Mouse (Mus musculus) limb, embryonic 15.5 days (tissue): ENCODE measurements at regions not wholly inside any gene's neighbourhood (a gene's known extent, or its start where the extent isn't known, plus 50 kb on each side); places are given as distances from the start of the nearest gene placed in this dataset.

ENCODE experiments used
- ATAC-seq: fragments of 200-750 bp; cut with Nextera tagmentation; 2 replicates; pipeline ENCODE4 v1.8.0; 2017; ENCODE audit warnings: low read depth, moderate TSS enrichment; ENCODE audit not compliant: insufficient number of reproducible peaks, low FRiP score, low TSS enrichment
- H3K27ac ChIP-seq: fragments of 300-500 bp; sonication (generic); 2 replicates; pipeline ENCODE4 v1.5.1; 2015; ENCODE audit warnings: moderate library complexity, mild to moderate bottlenecking, inconsistent platforms
- H3K27me3 ChIP-seq: fragments of 300-500 bp; sonication (generic); 2 replicates; pipeline ENCODE4 v1.6.1; 2015; ENCODE audit warnings: inconsistent platforms
- H3K36me3 ChIP-seq: fragments of 300-500 bp; sonication (generic); 2 replicates; pipeline ENCODE4 v1.6.1; 2015; ENCODE audit warnings: inconsistent platforms
- H3K4me1 ChIP-seq: fragments of 300-500 bp; sonication (generic); 2 replicates; pipeline ENCODE4 v1.6.1; 2015; ENCODE audit warnings: inconsistent platforms
- H3K4me2 ChIP-seq: fragments of 300-500 bp; sonication (generic); 2 replicates; pipeline ENCODE4 v1.6.1; 2015; ENCODE audit warnings: mild to moderate bottlenecking, inconsistent platforms
- H3K4me3 ChIP-seq: fragments of 300-500 bp; sonication (generic); 2 replicates; pipeline ENCODE4 v1.5.1; 2015; ENCODE audit warnings: mild to moderate bottlenecking, inconsistent platforms
- H3K9ac ChIP-seq: fragments of 300-500 bp; sonication (generic); 2 replicates; pipeline ENCODE4 v1.6.1; 2015; ENCODE audit warnings: inconsistent platforms
- H3K9me3 ChIP-seq: fragments of 300-500 bp; sonication (generic); 2 replicates; pipeline ENCODE4 v1.6.1; 2016; ENCODE audit warnings: inconsistent platforms
- WGBS: fragments of 180-500 bp; shearing (Covaris S2); methylation state at CpG from one replicate; pipeline ENCODE4 v1.1.7; 2015; 5-methylcytosine and 5-hydroxymethylcytosine counted together

DNA sequence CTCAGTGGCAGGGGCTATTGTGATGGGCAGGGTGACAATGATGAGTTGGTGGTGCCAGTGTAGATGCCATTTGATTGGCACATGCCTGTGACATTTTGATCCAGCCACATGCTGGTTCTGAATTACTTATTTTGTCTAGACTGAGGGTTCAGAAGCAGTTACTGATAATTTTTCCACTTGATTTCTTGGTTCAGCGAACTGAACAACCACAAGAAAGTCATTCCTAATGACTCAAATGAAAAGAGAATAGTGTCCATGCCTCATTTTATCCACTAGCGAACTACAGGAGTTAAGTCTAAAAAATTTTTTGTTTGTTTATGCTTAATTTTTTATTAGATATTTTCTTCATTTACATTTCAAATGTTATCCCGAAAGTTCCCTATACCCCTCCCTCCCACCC lies 244.6 kb upstream of the Fam98a start:
- no peaks in the 10 kb centered on the region for H3K4me1 ChIP-seq
- WGBS: 84% methylated on average over 3 of the region's 3 CpGs
- no peak overlapping the region for H3K9ac ChIP-seq
- H3K4me3 ChIP-seq: no peak overlapping the region
- no peak for ATAC-seq
- H3K27me3 ChIP-seq: no peaks in the 10 kb centered on the region
- H3K4me2 ChIP-seq: no peak overlapping the region
- H3K27ac ChIP-seq: no peak overlapping the region
- H3K9me3 ChIP-seq: no peaks in the 10 kb centered on the region
- no peaks in the 10 kb centered on the region for H3K36me3 ChIP-seq

DNA sequence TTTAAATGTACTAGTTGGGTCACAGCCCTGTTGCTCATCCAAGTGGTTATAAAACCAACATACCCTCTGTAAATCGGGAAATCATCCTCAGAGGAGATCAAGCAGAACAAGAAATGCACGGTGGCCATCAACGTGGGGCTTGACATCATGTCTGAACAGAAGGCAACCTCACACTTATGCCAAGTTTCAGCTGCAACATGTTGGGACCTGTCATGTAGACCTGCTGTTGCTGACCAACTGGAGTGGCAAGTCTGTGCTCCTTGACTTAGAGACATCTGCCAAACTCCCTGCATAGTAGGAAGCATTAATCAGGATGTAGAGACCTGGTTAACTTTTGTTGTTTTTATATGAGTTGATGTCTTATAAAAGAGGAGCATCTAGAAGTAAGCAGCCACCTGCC lies 244.0 kb upstream of the Fam98a start:
- Histone ChIP-seq H3K36me3 (no peaks in the 10 kb centered on the region), H3K27ac (no peak overlapping the region), H3K4me2 (no peak overlapping the region), H3K27me3 (no peaks in the 10 kb centered on the region), H3K9ac (no peak overlapping the region), H3K4me1 (no peaks in the 10 kb centered on the region), H3K9me3 (no peaks in the 10 kb centered on the region), H3K4me3 (no peak overlapping the region)
- ATAC-seq: no peak
- WGBS: 73% methylated on average over 3 of the region's 3 CpGs

GRCm38 (mm10) chr17:75779770-75780169 lies 228.0 kb upstream of the Fam98a start:
- no peak for ATAC-seq
- Histone ChIP-seq H3K9ac (no peak overlapping the region), H3K9me3 (no peaks in the 10 kb centered on the region), H3K27me3 (no peaks in the 10 kb centered on the region), H3K4me1 (no peaks in the 10 kb centered on the region), H3K4me3 (no peak overlapping the region), H3K36me3 (no peaks in the 10 kb centered on the region), H3K27ac (no peak overlapping the region), H3K4me2 (no peak overlapping the region)
- WGBS: 31% methylated on average over 2 of the region's 2 CpGs

GRCm38 (mm10) chr17:75776611-75777010 lies 224.9 kb upstream of the Fam98a start:
- no peaks in the 10 kb centered on the region for H3K27me3 ChIP-seq
- ATAC-seq: no peak
- no peak overlapping the region for H3K9ac ChIP-seq
- 52% methylated on average over 7 of the region's 7 CpGs for WGBS
- no peak overlapping the region for H3K4me2 ChIP-seq
- no peak overlapping the region for H3K27ac ChIP-seq
- H3K9me3 ChIP-seq: no peaks in the 10 kb centered on the region
- H3K4me3 ChIP-seq: no peak overlapping the region
- H3K4me1 ChIP-seq: no peaks in the 10 kb centered on the region
- H3K36me3 ChIP-seq: no peaks in the 10 kb centered on the region

DNA sequence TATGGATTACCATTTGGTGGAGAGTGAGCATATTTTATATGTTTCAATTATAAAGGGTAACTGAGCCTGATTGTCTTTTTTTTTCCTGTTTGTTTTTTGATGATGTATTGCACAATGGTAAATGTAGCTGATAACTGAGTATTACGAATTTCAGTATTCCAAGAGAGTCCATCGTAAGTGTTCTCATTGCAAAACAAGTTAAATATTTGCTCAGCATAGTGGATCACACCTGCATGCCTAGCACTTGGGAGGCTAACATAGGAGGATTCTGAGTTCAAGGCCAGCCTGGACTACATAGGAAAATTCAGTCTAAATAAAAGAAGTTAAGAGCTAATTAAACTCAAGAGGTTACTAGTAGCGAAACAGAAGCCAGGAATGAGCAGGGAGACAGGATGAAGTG lies 223.8 kb upstream of the Fam98a start:
- H3K9me3 ChIP-seq: no peaks in the 10 kb centered on the region
- no peak for ATAC-seq
- H3K4me2 ChIP-seq: no peak overlapping the region
- H3K9ac ChIP-seq: no peak overlapping the region
- no peak overlapping the region for H3K4me3 ChIP-seq
- no peaks in the 10 kb centered on the region for H3K4me1 ChIP-seq
- H3K27me3 ChIP-seq: no peaks in the 10 kb centered on the region
- 82% methylated on average over 3 of the region's 3 CpGs for WGBS
- H3K27ac ChIP-seq: no peak overlapping the region
- no peaks in the 10 kb centered on the region for H3K36me3 ChIP-seq

- no peak overlapping the region for H3K4me2 ChIP-seq
- no peak overlapping the region for H3K9ac ChIP-seq
- H3K4me3 ChIP-seq: no peak overlapping the region
- H3K4me1 ChIP-seq: no peaks in the 10 kb centered on the region
- no peaks in the 10 kb centered on the region for H3K36me3 ChIP-seq
- no peak for ATAC-seq
- H3K9me3 ChIP-seq: no peaks in the 10 kb centered on the region
- no peaks in the 10 kb centered on the region for H3K27me3 ChIP-seq
- no peak overlapping the region for H3K27ac ChIP-seq
Observed at GRCm38 (mm10) chr17:75772861-75773260, 221.1 kb upstream of the Fam98a start.

- H3K9me3 ChIP-seq: no peaks in the 10 kb centered on the region
- H3K27me3 ChIP-seq: no peaks in the 10 kb centered on the region
- 87% methylated on average over 6 of the region's 6 CpGs for WGBS
- no peak overlapping the region for H3K4me2 ChIP-seq
- no peak overlapping the region for H3K4me3 ChIP-seq
- no peaks in the 10 kb centered on the region for H3K36me3 ChIP-seq
- no peak overlapping the region for H3K27ac ChIP-seq
- no peaks in the 10 kb centered on the region for H3K4me1 ChIP-seq
- ATAC-seq: no peak
- no peak overlapping the region for H3K9ac ChIP-seq
Observed at GRCm38 (mm10) chr17:75768654-75769053, 216.9 kb upstream of the Fam98a start.

DNA sequence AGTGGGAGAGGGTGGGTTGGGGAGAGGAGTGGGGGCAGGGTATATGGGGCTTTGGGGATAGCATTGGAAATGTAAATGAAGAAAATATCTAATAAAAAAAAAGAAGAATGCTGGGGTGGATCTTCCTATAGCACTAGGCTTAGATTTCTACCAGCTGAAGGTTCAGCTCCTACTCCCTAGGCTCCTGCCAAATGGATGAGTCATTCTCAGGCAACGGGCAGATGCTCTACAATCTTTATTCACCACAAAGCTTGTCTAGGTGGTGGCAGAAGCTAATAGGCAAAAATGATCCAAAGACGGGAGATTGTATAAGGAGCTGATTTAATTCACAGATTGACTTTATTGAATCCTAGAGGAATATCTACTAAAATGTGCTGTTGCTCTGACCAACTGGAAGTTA lies 211.6 kb upstream of the Fam98a start:
- Histone ChIP-seq H3K36me3 (no peaks in the 10 kb centered on the region), H3K4me1 (no peaks in the 10 kb centered on the region), H3K27me3 (no peaks in the 10 kb centered on the region), H3K27ac (no peak overlapping the region), H3K9ac (no peak overlapping the region), H3K4me2 (no peak overlapping the region), H3K4me3 (no peak overlapping the region), H3K9me3 (no peaks in the 10 kb centered on the region)
- WGBS: 69% methylated on average over 2 of the region's 2 CpGs
- ATAC-seq: no peak

DNA sequence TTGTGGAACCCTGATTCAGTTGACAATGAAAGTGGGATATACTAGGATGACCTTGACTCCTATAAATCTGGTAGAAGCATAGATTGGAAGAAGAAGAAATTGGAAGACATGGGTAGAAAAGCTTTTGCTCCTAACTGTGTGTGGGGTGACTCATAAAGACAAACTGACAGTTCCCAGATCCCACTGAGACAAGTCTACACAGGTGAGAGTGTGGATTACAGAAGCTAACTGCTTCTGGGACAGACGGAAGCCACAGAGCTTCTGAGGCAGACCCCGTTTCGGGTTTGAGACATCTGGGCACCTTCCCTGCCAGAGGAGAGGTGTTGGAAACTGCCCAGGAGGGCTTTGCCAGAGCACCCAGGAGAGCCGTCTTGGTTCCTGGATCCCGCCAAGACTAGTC lies 204.7 kb upstream of the Fam98a start:
- Histone ChIP-seq H3K4me1 (no peaks in the 10 kb centered on the region), H3K36me3 (no peaks in the 10 kb centered on the region), H3K4me3 (no peak overlapping the region), H3K27ac (no peak overlapping the region), H3K9ac (no peak overlapping the region), H3K9me3 (no peaks in the 10 kb centered on the region), H3K4me2 (no peak overlapping the region), H3K27me3 (no peaks in the 10 kb centered on the region)
- WGBS: 85% methylated on average over 5 of the region's 5 CpGs
- ATAC-seq: no peak

DNA sequence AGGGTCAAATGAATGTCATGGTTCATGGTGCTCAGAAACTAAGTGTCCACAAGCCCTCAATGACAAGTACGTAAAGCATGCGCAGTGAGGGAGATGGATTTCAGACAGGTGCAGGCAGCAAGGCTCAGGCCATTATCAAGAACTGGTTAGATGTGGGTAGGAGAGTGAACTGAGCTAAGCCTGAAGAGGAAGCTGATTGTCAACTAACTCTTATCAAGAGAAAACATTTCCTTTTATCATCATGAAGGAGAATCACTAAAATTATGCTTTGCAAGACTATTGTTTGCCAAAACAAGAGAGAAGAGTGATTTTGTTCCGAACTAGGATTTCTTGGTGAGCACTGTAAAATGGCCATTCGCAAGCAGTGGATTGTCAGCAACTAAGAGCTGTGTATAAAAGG lies 164.7 kb upstream of the Fam98a start:
- Histone ChIP-seq H3K4me3 (no peak overlapping the region), H3K36me3 (no peaks in the 10 kb centered on the region), H3K4me2 (no peak overlapping the region), H3K27ac (no peak overlapping the region), H3K9me3 (no peaks in the 10 kb centered on the region), H3K27me3 (no peaks in the 10 kb centered on the region), H3K4me1 (no peaks in the 10 kb centered on the region), H3K9ac (no peak overlapping the region)
- no peak for ATAC-seq
- 94% methylated on average over 4 of the region's 4 CpGs for WGBS

DNA sequence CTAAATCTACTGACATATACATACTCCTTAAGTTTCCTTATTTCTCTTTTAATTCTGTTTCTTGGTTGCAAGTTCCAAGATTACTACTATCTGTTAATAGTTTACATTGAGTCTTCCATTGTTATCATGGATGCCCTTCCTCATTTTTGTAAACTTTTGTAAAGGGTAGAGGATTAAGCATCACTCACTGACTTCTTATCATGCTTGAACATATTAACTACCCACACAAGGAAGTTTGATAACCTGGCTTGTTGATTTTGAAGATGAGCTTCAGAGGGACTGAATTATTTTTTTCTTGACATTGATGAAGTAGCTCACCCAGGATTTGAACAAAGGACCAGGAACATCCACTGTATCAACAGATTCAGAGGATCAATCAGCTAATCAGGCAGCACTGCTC lies 162.8 kb upstream of the Fam98a start:
- no peak overlapping the region for H3K4me3 ChIP-seq
- no peak overlapping the region for H3K9ac ChIP-seq
- no peaks in the 10 kb centered on the region for H3K36me3 ChIP-seq
- no peak overlapping the region for H3K27ac ChIP-seq
- no peaks in the 10 kb centered on the region for H3K27me3 ChIP-seq
- no peak overlapping the region for H3K4me2 ChIP-seq
- ATAC-seq: no peak
- H3K4me1 ChIP-seq: no peaks in the 10 kb centered on the region
- H3K9me3 ChIP-seq: no peaks in the 10 kb centered on the region

GRCm38 (mm10) chr17:75714059-75714458 lies 162.3 kb upstream of the Fam98a start:
- Histone ChIP-seq H3K4me3 (no peak overlapping the region), H3K9me3 (no peaks in the 10 kb centered on the region), H3K4me2 (no peak overlapping the region), H3K27me3 (no peaks in the 10 kb centered on the region), H3K4me1 (no peaks in the 10 kb centered on the region), H3K27ac (no peak overlapping the region), H3K36me3 (no peaks in the 10 kb centered on the region), H3K9ac (no peak overlapping the region)
- 80% methylated on average over 1 of the region's 1 CpGs for WGBS
- ATAC-seq: no peak

GRCm38 (mm10) chr17:75707687-75708086 lies 155.9 kb upstream of the Fam98a start:
- H3K27ac ChIP-seq: no peak overlapping the region
- ATAC-seq: no peak
- no peaks in the 10 kb centered on the region for H3K36me3 ChIP-seq
- WGBS: 89% methylated on average over 4 of the region's 4 CpGs
- H3K9ac ChIP-seq: no peak overlapping the region
- H3K4me3 ChIP-seq: no peak overlapping the region
- no peak overlapping the region for H3K4me2 ChIP-seq
- no peaks in the 10 kb centered on the region for H3K27me3 ChIP-seq
- no peaks in the 10 kb centered on the region for H3K9me3 ChIP-seq
- no peaks in the 10 kb centered on the region for H3K4me1 ChIP-seq
